Comparison of ENCODE assay signal across 20 mouse cellular contexts in the genomic region with DNA sequence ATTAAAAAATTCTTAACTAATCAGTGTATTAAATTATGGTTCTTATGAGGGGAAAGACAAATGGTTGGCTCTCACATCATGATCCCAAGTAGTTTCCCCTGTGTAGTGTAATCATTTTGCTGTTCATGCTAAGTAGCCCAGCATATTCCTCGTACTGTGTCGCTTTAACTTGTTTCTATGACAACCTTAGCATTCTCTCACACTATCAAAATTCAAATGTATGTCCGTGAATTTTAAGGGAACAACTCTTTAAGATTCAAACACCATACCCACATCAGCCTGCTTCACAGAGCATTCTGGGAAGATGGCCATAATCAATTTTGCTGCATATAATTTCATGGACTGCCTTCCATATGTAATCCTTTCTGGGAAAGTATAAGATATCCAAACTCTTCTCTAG.
"Had no signal": no experiment of that assay in that cellular context is flagged by ENCODE, and none has a peak within 500 bp of the region (broad histone marks: within the 10 kb centered on the region; RNA-seq: fewer than 3 reads in every experiment).

No protein-coding gene starts in this region.

- ATAC-seq: liver, postnatal 0 days; lung, postnatal 0 days had no signal

- H3K9ac ChIP-seq: limb, embryonic 12.5 days; limb, embryonic 15.5 days; liver, embryonic 14.5 days; liver, postnatal 0 days; lung, embryonic 14.5 days had no signal

- DNase-seq: kidney, adult 18-20 months; kidney, adult 9 months; kidney, postnatal 14 days; kidney, postnatal 4 days; left cerebral cortex, postnatal 4 days; liver, postnatal 0 days; lung, embryonic 14.5 days; lung, postnatal 36 days; midbrain, embryonic 14.5 days; right cerebral cortex, postnatal 14 days; right cerebral cortex, postnatal 4 days; thymus, postnatal 25 days had no signal

- H3K4me1 ChIP-seq: limb, embryonic 15.5 days; megakaryocyte, embryonic 14.5 days had no signal

- H3K4me3 ChIP-seq: limb, embryonic 12.5 days; limb, embryonic 15.5 days; megakaryocyte, embryonic 14.5 days; midbrain, embryonic 10.5 days had no signal

- H3K27ac ChIP-seq: limb, embryonic 12.5 days; limb, embryonic 15.5 days; liver, embryonic 14.5 days; midbrain, embryonic 10.5 days; stomach, postnatal 0 days had no signal

- H3K9me3 ChIP-seq: limb, embryonic 12.5 days; limb, embryonic 15.5 days; megakaryocyte, embryonic 14.5 days; midbrain, embryonic 10.5 days had no signal

- H3K36me3 ChIP-seq: limb, embryonic 12.5 days; limb, embryonic 15.5 days had no signal

- H3K27me3 ChIP-seq: limb, embryonic 12.5 days; limb, embryonic 15.5 days; megakaryocyte, embryonic 14.5 days had no signal

- H3K4me2 ChIP-seq: limb, embryonic 12.5 days; limb, embryonic 15.5 days; liver, embryonic 11.5 days; lung, embryonic 14.5 days had no signal
